Mouse (Mus musculus) kidney, adult 8-10 months (tissue): Measurements from ENCODE around the gene Dglucy.

Experiments used
- DNase-seq, 2 experiments: peaks; one replicate each; pipeline ENCODE4 v3.0.0; 2022

Gene Dglucy

DNA sequence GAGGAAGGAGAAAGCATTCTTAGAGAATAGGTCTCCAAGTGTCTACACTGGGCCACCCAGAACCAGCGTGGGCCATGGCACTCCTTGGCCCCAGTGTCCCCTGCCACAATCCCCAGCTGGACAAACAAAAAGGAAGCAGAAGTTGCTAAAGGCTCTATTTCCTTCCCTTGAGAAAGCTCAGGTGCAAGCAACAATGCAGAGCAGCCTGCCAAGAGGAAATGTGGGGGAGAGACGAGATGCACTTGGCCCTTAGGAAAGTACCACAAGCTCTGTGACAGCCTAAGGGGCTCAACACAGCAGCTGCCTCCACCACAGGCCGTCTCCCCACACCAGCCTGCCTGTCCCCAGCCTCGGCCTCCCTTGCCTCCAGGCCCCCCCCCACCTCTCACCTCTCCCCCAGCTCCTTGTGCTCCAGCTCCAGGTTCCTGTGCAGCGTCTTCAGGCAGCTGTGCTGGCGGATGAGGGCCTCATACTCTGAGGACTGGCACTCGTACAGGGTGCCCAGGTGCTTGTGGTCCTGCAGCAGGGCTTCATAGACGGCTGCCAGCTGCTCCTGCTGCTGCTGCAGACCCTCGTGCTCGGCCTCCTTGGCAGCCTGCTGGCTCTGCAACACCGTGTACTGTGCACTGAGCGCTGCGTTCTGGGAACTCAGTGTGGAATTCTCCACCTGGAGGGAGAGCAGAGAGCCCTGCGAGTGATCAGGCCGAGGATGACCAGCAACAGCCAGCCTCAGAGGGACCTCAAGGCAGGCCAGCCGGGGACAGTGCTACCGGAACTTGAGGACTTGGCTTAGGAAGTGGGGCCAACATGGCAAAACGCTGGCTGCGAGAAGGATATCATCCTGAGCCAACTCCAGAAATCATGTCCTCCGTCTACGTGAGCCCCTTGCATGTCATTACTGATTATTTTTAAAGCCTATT, 158.8 kb downstream of the Dglucy start:
- peak in 1 of 2 experiments; percentile 13 for DNase-seq

DNA sequence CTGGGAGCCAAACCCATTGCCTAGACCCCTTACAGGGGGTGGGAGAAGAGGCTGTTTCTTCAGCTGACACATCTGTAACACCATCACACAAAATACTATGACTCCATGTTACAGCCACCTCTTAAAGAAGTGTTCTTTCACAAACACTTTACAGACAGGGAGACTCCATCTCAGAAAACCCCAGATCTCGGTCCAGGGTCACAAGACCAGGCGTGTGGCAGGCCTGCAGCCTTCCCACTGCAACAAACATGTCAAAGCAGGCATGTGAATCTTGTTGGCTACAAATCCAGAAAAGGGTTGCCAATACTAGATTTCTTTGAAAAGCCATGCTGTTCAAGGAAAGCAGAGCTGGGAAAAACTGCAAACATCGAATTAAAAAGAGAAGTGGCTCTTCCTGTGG, 162.5 kb downstream of the Dglucy start:
- DNase-seq, result no peak

DNA sequence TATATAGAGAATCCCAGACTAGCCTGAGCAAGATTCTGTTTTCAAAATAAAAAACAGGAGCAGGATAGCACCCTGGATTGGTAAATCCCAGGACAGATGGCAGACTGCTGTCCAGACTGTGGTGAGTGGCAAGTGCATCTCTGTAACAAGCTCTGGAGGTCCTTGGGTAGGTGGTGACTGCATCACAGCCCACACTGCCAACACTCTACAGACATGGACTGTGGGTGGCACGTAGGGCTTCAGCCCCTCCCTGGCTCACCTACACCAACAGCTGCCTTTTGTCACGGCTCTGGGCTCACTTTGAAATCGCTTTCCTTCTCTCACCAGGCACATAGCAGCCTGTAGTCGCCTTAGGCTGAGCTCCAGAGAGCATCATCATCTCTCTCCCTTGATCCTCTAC, 164.3 kb downstream of the Dglucy start:
- DNase-seq, result no peak

DNA sequence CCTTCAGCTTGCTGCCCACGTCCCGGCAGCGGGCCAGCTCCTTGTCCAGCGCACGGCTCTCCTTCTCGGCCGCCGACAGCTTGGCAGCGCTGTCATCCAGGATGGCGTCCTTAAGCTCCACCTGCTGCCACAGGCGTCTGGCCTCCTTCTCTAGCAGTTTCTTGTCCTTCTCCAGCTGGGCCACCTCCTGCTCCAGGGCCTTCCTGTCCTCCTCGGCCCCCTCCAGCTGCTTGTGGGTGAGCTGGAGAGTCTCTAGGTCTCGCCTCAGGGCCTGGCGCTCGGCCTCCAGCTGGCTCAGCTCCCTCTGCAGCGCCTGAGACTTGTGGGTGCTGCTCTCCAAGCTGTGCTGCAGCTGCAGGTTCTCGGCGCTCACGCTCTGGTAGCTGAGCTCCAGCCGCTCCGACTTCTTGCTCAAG, 166.1 kb downstream of the Dglucy start:
- no peak for DNase-seq

DNA sequence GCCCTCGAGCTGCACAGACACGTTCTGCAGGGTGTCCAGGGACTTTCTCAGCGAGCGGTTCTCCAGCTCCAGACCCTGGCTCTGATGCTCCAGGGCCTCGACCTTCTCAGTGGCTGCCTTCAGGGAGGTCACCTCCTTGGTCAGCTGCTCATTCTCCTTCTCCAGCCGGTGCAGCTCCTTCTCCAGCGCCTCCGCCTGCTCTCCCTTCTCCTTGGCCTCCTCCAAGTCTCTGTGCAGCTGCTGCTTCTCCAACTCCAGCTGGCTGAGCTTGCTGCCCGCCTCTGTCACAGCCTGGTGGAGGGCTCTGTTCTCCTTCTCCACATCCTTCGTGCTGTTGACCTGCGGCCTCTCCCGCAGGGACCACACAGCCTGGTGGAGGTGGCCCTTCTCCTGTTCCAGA, 166.6 kb downstream of the Dglucy start:
- DNase-seq, result no peak

DNA sequence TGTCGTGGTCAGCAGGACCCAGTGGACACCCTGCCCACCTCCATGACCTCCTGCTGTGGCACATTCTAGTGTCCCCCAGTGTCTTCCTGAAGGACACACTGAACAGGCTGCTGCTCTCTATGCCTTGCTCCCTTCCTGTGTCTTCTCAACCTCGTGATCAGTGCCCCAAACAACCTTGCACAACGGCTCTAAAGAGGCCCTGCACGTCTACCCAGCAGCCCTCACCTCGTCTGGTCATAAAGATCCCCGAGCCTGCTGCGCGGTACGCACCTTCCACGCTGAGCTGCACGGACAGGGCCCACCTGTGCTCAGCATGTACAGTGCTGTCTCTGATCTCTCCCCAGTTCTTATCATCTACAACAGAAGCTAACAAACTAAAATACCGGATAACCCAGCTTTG, 167.1 kb downstream of the Dglucy start:
- no peak for DNase-seq
